Mouse (Mus musculus) cerebellum, postnatal 25 days (tissue): ENCODE measurements at regions not wholly inside any gene's neighbourhood (a gene's known extent, or its start where the extent isn't known, plus 50 kb on each side); places are given as distances from the start of the nearest gene placed in this dataset.
"Not testable (repeated sequence)": the region's sequence is repeated elsewhere in the genome, so short reads cannot be mapped to it uniquely, and the experiment has no call there.

Experiments
- DNase-seq, 2 experiments: peaks; one replicate each; pipeline ENCODE4 v3.0.0; 2021; ENCODE audit warnings: mixed read lengths in 2 of 2

DNA sequence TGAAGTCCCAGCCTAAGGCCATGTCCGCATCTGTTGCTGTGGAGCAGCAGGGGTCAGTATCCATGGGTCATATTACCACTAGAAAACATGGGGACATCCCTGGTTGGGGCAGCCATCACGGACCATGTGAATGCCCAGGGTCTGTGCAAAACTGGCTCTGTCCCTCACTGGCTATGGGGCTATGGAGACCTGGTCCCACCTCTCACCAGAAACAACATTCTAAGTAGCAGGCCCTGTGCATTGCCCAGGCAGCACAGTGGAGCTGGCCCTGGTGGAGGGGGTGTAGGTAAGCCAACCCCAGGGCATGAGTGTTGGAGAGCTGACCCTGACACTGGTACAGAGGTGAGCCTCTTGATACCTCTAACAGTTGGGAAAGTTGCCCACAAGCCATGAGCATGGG is 213.7 kb downstream of the Macc1 start:
- no peak for DNase-seq

DNA sequence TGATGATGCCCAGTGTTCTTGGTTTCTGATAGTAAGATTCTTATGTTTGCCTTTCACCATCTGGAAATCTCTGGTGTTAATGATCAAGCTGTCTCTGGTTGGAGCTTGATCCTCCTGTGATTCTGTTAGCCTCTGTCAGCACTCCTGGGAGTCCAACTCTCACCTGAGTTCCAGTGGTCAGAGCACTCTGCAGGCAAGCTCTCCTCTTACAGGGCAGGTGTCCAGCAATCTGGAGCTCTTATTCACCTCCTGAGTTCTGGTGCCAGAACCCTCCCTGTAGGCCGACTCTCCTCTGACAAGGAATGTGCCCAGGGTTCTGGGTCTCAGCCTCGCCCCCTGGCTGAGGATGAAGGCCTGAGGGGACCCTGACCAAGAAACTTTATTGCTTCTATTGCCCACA is 234.3 kb downstream of the Macc1 start:
- not testable (repeated sequence) for DNase-seq

- DNase-seq, result peak in 1 of 2 experiments; percentile 4
These were observed 262.6 kb downstream of the Macc1 start for GRCm38 (mm10) chr12:119576690-119577089.

DNA sequence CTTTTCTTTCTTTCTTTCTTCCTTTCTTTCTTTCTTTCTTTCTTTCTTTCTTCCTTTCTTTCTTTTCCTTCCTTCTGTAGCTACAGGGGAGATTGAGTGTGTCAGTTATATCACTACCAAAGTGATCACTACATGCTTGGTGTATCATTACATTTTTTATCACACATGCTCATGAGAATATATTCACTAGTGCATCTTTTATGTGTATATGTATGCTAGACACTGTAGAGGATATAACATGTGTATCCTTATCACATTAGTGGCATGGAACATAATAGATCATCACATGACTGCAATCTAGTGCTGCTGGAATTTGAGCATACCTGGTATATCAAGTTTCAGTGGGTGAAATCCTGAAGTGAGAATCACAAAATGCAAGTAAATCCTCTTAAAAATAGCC is 263.2 kb downstream of the Macc1 start:
- DNase-seq, result no peak

DNA sequence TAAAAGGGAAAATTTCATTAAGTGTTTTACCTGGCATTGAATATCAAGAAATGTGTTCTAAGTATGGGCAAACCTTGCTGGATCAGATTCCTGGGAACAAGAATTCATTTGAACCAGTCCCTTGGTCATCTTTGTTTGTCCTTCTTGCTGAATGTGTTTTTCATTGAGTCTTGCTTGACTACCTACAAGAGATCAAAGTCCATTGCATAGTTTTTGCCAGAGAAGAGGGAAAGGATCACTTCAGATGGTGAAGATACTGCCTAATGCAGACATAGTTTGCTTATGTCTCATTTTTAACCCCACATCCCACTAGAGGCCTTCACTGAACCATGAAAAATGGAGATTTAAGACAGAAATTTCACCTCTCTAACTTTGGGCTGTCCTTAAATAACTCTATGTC is 287.3 kb downstream of the Macc1 start:
- no peak for DNase-seq

DNA sequence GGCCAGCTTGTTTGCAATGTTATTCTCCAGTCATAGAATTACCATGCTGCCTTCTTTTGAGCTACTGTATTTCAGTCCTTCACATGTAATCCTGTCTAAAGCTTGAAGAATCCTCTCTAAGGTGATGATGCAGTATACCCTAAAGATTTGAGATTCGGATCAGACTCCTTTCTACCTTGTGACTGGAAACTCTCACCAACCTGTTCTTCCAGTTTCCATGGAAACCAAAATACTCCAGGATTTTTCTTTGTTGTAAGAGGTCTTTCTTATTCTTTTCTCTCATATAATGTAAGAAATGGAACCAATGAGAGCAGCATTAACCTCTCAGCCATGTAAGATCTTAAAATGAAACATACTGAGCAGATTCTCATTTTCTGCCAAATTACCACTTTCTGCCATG is 310.2 kb downstream of the Macc1 start:
- DNase-seq, result no peak

- DNase-seq, result no peak
These were observed 290.3 kb upstream of the Tmem196 start for GRCm38 (mm10) chr12:119655366-119655765.
